Mouse (Mus musculus): ENCODE results near the gene Tcf7l1.

The Tcf7l1 gene

GRCm38 (mm10) chr6:72619734-72620532 is 169.1 kb downstream of the Tcf7l1 start:
- DNase-seq: no peak

- DNase-seq: peak; percentile 95
These were observed 172.3 kb downstream of the Tcf7l1 start, which contains the start of gene Tgoln1 for GRCm38 (mm10) chr6:72616643-72617288. TSS of gene Tgoln1 (minus strand) at chr6:72617000.

GRCm38 (mm10) chr6:72615561-72616375 is 173.3 kb downstream of the Tcf7l1 start:
- DNase-seq: no peak

GRCm38 (mm10) chr6:72615151-72615550 is 173.9 kb downstream of the Tcf7l1 start:
- no peak for DNase-seq

GRCm38 (mm10) chr6:72610261-72610660 is 178.8 kb downstream of the Tcf7l1 start:
- no peak for DNase-seq

- DNase-seq: no peak
These were observed 180.3 kb downstream of the Tcf7l1 start for GRCm38 (mm10) chr6:72608662-72609184.

GRCm38 (mm10) chr6:72607676-72608075 is 181.4 kb downstream of the Tcf7l1 start:
- DNase-seq: no peak

GRCm38 (mm10) chr6:72607060-72607459 is 182.0 kb downstream of the Tcf7l1 start:
- DNase-seq: no peak

- DNase-seq: no peak
These were observed 185.0 kb downstream of the Tcf7l1 start for GRCm38 (mm10) chr6:72604066-72604465.

- peak; percentile 76 for DNase-seq
These were observed 187.3 kb downstream of the Tcf7l1 start for GRCm38 (mm10) chr6:72601732-72602131.

GRCm38 (mm10) chr6:72600771-72601170 is 188.3 kb downstream of the Tcf7l1 start:
- DNase-seq: no peak

- no peak for DNase-seq
These were observed 188.8 kb downstream of the Tcf7l1 start for GRCm38 (mm10) chr6:72600216-72600615.

- no peak for DNase-seq
These were observed 190.1 kb downstream of the Tcf7l1 start for GRCm38 (mm10) chr6:72598791-72599557.

- peak; percentile 85 for DNase-seq
These were observed 190.9 kb downstream of the Tcf7l1 start, which contains the start of the genes Elmod3 and Retsat for GRCm38 (mm10) chr6:72597956-72598753. TSS of gene Elmod3 (minus strand) at chr6:72598413. TSS of gene Retsat (plus strand) at chr6:72598475.

GRCm38 (mm10) chr6:72597083-72597874 is 191.8 kb downstream of the Tcf7l1 start:
- DNase-seq: no peak

GRCm38 (mm10) chr6:72593914-72594313 is 195.1 kb downstream of the Tcf7l1 start:
- no peak for DNase-seq

GRCm38 (mm10) chr6:72593011-72593803 is 195.8 kb downstream of the Tcf7l1 start:
- DNase-seq: no peak

- DNase-seq: no peak
These were observed 198.9 kb downstream of the Tcf7l1 start for GRCm38 (mm10) chr6:72590111-72590510.

GRCm38 (mm10) chr6:72588307-72588706 is 200.7 kb downstream of the Tcf7l1 start:
- DNase-seq: no peak

- no peak for DNase-seq
These were observed 202.4 kb downstream of the Tcf7l1 start for GRCm38 (mm10) chr6:72586701-72587100.

Measured in right cerebral cortex, postnatal 25 days (tissue).